Mouse (Mus musculus) lung, embryonic 15.5 days (tissue): ENCODE results near the gene Wfdc5. TPM values are rescaled to one million over a fixed set of nuclear protein-coding genes. Genes with fewer than 3 reads are reported as not detected.

ENCODE experiments used
- polyA plus RNA-seq: library from polyadenylated mRNA; unstranded; fragments of >200 nt; fragmentation: Nextera tagmentation; extraction: Ambion mirVana; gene quantifications from 2 replicates; pipeline ENCODE4 v1.2.1, GENCODE M21; 2015

The Wfdc5 gene
- polyA plus RNA-seq, 1 experiment from 2014 or later: not detected

Other genes with a start within 250 kb of the Wfdc5 start
- gene Ywhab, start 187.8 kb downstream of the Wfdc5 start, polyA plus RNA-seq: 329 and 333 TPM in 2 replicates
- 1.2 TPM in 2 replicates for gene Pabpc1l, start 157.3 kb downstream of the Wfdc5 start, polyA plus RNA-seq
- 20.3 and 23.2 TPM in 2 replicates for gene Stk4, start 112.4 kb downstream of the Wfdc5 start, polyA plus RNA-seq
- 52.3 and 53.0 TPM in 2 replicates for gene Tomm34, start 111.6 kb downstream of the Wfdc5 start, polyA plus RNA-seq
- gene Kcns1, start 11.6 kb downstream of the Wfdc5 start, polyA plus RNA-seq: not detected in 2 replicates
- not detected in 2 replicates for gene Wfdc12, start 7.9 kb upstream of the Wfdc5 start, polyA plus RNA-seq
- not detected in 2 replicates for gene Wfdc15a, start 17.4 kb upstream of the Wfdc5 start, polyA plus RNA-seq
- 0.45 TPM in 1 of 2 replicates, not detected in the other for gene Wfdc15b, start 38.9 kb upstream of the Wfdc5 start, polyA plus RNA-seq
- not detected in 2 replicates for gene Svs2, start 55.7 kb upstream of the Wfdc5 start, polyA plus RNA-seq
- not detected in 2 replicates for gene Svs3b, start 73.9 kb upstream of the Wfdc5 start, polyA plus RNA-seq
- not detected in 2 replicates for gene Svs4, start 95.7 kb upstream of the Wfdc5 start, polyA plus RNA-seq
- gene Svs3a, start 106.5 kb upstream of the Wfdc5 start, polyA plus RNA-seq: not detected in 2 replicates
- gene Svs6, start 134.0 kb upstream of the Wfdc5 start, polyA plus RNA-seq: not detected in 2 replicates
- gene Svs5, start 150.0 kb upstream of the Wfdc5 start, polyA plus RNA-seq: not detected in 2 replicates
- gene Slpi, start 206.4 kb upstream of the Wfdc5 start, polyA plus RNA-seq: 1.4 and 1.6 TPM in 2 replicates
- 9.4 and 10.7 TPM in 2 replicates for gene Rbpjl, start 220.4 kb upstream of the Wfdc5 start, polyA plus RNA-seq
- gene Matn4, start 222.4 kb upstream of the Wfdc5 start, polyA plus RNA-seq: 41.3 and 42.7 TPM in 2 replicates